Mouse (Mus musculus): ENCODE results near the gene Mapk11.

Mapk11 gene

DNA sequence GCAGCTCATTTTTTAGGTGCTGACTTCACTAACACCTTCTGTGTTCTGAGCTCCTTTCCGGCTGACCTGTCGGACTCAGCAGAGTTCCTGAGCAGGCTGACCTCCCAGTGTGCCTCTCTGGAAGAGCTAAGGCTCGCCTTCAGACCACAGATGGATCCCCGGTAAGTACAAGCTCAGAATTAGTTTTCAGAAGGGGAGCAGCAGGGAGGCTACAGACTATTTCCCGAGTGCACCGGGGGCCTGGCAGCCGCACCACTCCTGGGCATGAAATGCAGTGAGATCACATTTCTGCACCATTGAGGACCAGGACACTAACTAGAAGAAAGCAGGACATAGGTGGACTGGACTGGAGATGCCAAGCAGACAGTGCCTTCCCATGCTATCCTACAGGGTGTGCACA, 50.8 kb downstream of the Mapk11 start:
- DNase-seq, result no peak

DNA sequence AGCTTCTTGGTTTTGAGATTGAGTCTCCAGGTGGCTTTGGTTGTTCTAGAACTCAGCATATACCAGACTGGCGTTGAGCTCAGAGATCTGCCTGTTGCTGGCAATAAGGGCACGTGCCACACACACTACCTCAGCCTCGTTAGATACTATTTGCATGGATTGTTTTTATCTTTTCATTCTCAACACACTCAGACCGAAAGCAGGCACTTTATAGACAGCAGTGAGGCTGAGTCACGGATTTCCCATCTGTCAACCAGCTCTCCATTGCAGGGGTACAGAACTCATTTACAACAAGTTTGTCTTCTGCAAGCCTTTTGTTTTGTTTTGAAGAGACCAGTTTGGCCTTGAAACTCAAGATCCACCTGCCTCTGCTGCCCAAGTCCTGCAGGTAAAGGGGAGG, 52.0 kb downstream of the Mapk11 start:
- no peak for DNase-seq
